8 mouse cellular contexts compared by ENCODE assay signal in the genomic region with DNA sequence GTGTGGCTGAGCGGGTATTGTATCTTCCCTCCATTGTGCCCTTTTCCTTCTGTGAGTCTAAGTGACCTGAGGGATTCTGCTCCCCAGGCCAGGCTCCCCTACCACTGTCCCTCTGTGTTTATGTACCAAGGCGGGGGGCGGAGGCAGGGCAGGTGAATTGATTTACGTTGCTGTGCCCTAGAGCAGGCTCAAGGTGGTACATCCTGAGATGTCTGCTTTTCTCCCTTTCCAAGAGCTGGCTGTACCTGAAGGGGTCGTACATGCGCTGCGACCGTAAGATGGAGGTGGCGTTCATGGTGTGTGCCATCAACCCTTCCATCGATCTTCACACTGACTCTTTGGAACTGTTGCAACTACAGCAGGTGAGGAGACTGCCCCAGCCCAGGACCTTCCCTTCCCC. TPM values are rescaled to one million over a fixed set of nuclear protein-coding genes. Genes with fewer than 3 reads are reported as not detected.
DNase-seq lines count a peak whose midpoint lies in the region; ATAC-seq and TF ChIP-seq lines count a peak whose summit lies in the region.
"Had no signal": no experiment of that assay in that cellular context is flagged by ENCODE, and none has a peak within 500 bp of the region (broad histone marks: within the 10 kb centered on the region; RNA-seq: fewer than 3 reads in every experiment).

No protein-coding gene starts in this region.

- H3K4me1 ChIP-seq in forebrain, embryonic 12.5 days: peaks cover 48% of the 10 kb centered on the region
- peaks cover 41% of the 10 kb centered on the region for H3K4me1 ChIP-seq in intestine, embryonic 15.5 days (replicated peaks)

- H3K36me3 ChIP-seq in forebrain, embryonic 12.5 days (replicated peaks): peaks cover 41% of the 10 kb centered on the region
- H3K36me3 ChIP-seq in intestine, embryonic 15.5 days: peaks cover 32% of the 10 kb centered on the region
- H3K36me3 ChIP-seq in myocyte (ENCODE audit: control insufficient read depth, insufficient read depth): peaks cover 22% of the 10 kb centered on the region

- H3K4me3 ChIP-seq in layer of hippocampus, adult 2 months: peak overlapping the region; percentile 98; the same call in 1 of the 2 replicates
- peak overlapping the region; percentile 91; the same call in 1 of the 2 replicates for H3K4me3 ChIP-seq in forebrain, embryonic 12.5 days (replicated peaks)
- peak overlapping the region; percentile 89; the same call in 1 of the 2 replicates for H3K4me3 ChIP-seq in intestine, embryonic 15.5 days (replicated peaks)
- peak overlapping the region; percentile 82 for H3K4me3 ChIP-seq in myocyte

- no peak for TF ChIP-seq POLR2A in myocyte (IDR thresholded peaks at IDR 0.05; ENCODE audit: insufficient read length, low read depth)

- no peak overlapping the region for H3ac ChIP-seq in myocyte (ENCODE audit: control insufficient read depth, insufficient read length)

- no peak for TF ChIP-seq CTCF in layer of hippocampus, adult 2 months (conservative IDR thresholded peaks at IDR 0.05)

- peak overlapping the region; percentile 95 for H3K4me2 ChIP-seq in forebrain, embryonic 12.5 days
- peak overlapping the region; percentile 76 for H3K4me2 ChIP-seq in intestine, embryonic 15.5 days (replicated peaks)
- H3K4me2 ChIP-seq in myocyte (ENCODE audit: low read depth): peak overlapping the region; percentile 89

- H3K27me3 ChIP-seq in forebrain, embryonic 12.5 days: no peaks in the 10 kb centered on the region
- no peaks in the 10 kb centered on the region for H3K27me3 ChIP-seq in intestine, embryonic 15.5 days (replicated peaks)
- H3K27me3 ChIP-seq in myocyte (ENCODE audit: control insufficient read depth, insufficient read depth, insufficient read length): no peaks in the 10 kb centered on the region

- DNase-seq in layer of hippocampus, adult 2 months (ENCODE audit: low spot score in 2 of 2): no peak
- no peak for DNase-seq in layer of hippocampus, adult 8-10 months (ENCODE audit: low spot score in 2 of 2)
- DNase-seq in urinary bladder, postnatal 36 days (ENCODE audit: low spot score in 2 of 2): no peak
- DNase-seq in gastrocnemius, postnatal 4 days (ENCODE audit: low spot score in 2 of 2): no peak
- DNase-seq: cerebellum, postnatal 14 days had no signal

- H3K79me2 ChIP-seq in myocyte (ENCODE audit: control insufficient read depth, insufficient read depth): peaks cover 16% of the 10 kb centered on the region

- WGBS in forebrain, embryonic 12.5 days: 97% methylated on average over 10 of the region's 10 CpGs
- WGBS in intestine, embryonic 15.5 days: 89% methylated on average over 10 of the region's 10 CpGs

- H3K27ac ChIP-seq in layer of hippocampus, adult 2 months: no peak overlapping the region
- H3K27ac ChIP-seq in forebrain, embryonic 12.5 days: no peak overlapping the region
- no peak overlapping the region for H3K27ac ChIP-seq in intestine, embryonic 15.5 days

- H3K9me3 ChIP-seq in forebrain, embryonic 12.5 days: no peaks in the 10 kb centered on the region
- H3K9me3 ChIP-seq in intestine, embryonic 15.5 days: no peaks in the 10 kb centered on the region

- peak overlapping the region; percentile 87 for H3K9ac ChIP-seq in forebrain, embryonic 12.5 days
- H3K9ac ChIP-seq in intestine, embryonic 15.5 days: peak overlapping the region; percentile 91; the same call in 1 of the 2 replicates

- ATAC-seq in forebrain, embryonic 12.5 days (ENCODE audit: low FRiP score): no peak
- no peak for ATAC-seq in intestine, embryonic 15.5 days

TF ChIP-seq in myocyte, 11 proteins besides CTCF, POLR2A, EP300 and RAD21:
- no peak for TF ChIP-seq MYOG (IDR thresholded peaks at IDR 0.05; ENCODE audit: control insufficient read depth in 1 of 3, insufficient read depth in 1 of 3, insufficient read length in 2 of 3, low read depth in 2 of 3)

RNA-seq across cellular contexts. Expression of gene Men1, which starts 2.1 kb away (rescaled TPM):
- 10 to 100 TPM; 63.3 to 72.1 TPM for total RNA-seq in layer of hippocampus, adult 2 months (2021)
- total RNA-seq in layer of hippocampus, adult 8-10 months (2022): 10 to 100 TPM; 60.0 to 74.4 (median 63.5) TPM
- polyA plus RNA-seq in forebrain, embryonic 12.5 days (2016; fragmentation: Nextera tagmentation; extraction: Ambion mirVana): 97.1 and 107 TPM in 2 replicates
- 68.8 and 71.9 TPM in 2 replicates for polyA plus RNA-seq in intestine, embryonic 15.5 days (2015; fragmentation: Nextera tagmentation; extraction: Ambion mirVana)
- polyA plus RNA-seq in myocyte (2012; fragmentation: generic; extraction: Trizol): 37.2 TPM
- 10 to 100 TPM; 23.6 to 24.5 TPM for total RNA-seq in gastrocnemius, postnatal 4 days (2021)

RNA-seq across cellular contexts. Expression of gene Map4k2, which starts 4.0 kb away (rescaled TPM):
- total RNA-seq in layer of hippocampus, adult 2 months (2021): 100 to 1,000 TPM in 1 of 2 experiments, 10 to 100 TPM in 1; 81.9 to 105 TPM
- 100 to 1,000 TPM in 2 of 4 experiments, 10 to 100 TPM in 2; 85.0 to 114 (median 103) TPM for total RNA-seq in layer of hippocampus, adult 8-10 months (2022)
- polyA plus RNA-seq in forebrain, embryonic 12.5 days (2016; fragmentation: Nextera tagmentation; extraction: Ambion mirVana): 14.4 and 15.1 TPM in 2 replicates
- 8.8 and 11.0 TPM in 2 replicates for polyA plus RNA-seq in intestine, embryonic 15.5 days (2015; fragmentation: Nextera tagmentation; extraction: Ambion mirVana)
- 10.0 TPM for polyA plus RNA-seq in myocyte (2012; fragmentation: generic; extraction: Trizol)
- total RNA-seq in gastrocnemius, postnatal 4 days (2021): 10 to 100 TPM; 18.4 to 21.4 TPM

RNA-seq across cellular contexts. Expression of gene Sf1, which starts 26.6 kb away (rescaled TPM):
- 100 to 1,000 TPM; 208 to 222 TPM for total RNA-seq in layer of hippocampus, adult 2 months (2021)
- total RNA-seq in layer of hippocampus, adult 8-10 months (2022): 100 to 1,000 TPM; 209 to 234 (median 222) TPM
- polyA plus RNA-seq in forebrain, embryonic 12.5 days (2016; fragmentation: Nextera tagmentation; extraction: Ambion mirVana): 204 and 221 TPM in 2 replicates
- 118 and 129 TPM in 2 replicates for polyA plus RNA-seq in intestine, embryonic 15.5 days (2015; fragmentation: Nextera tagmentation; extraction: Ambion mirVana)
- polyA plus RNA-seq in myocyte (2012; fragmentation: generic; extraction: Trizol): 131 TPM
- 100 to 1,000 TPM; 150 to 183 TPM for total RNA-seq in gastrocnemius, postnatal 4 days (2021)

RNA-seq across cellular contexts. Expression of gene Cdc42bpg, which starts 30.7 kb away (rescaled TPM):
- total RNA-seq in layer of hippocampus, adult 2 months (2021): 1 to 10 TPM; 5.0 to 5.6 TPM
- 1 to 10 TPM; 5.9 to 9.5 (median 6.5) TPM for total RNA-seq in layer of hippocampus, adult 8-10 months (2022)
- 0.36 and 0.38 TPM in 2 replicates for polyA plus RNA-seq in forebrain, embryonic 12.5 days (2016; fragmentation: Nextera tagmentation; extraction: Ambion mirVana)
- polyA plus RNA-seq in intestine, embryonic 15.5 days (2015; fragmentation: Nextera tagmentation; extraction: Ambion mirVana): 1.0 and 1.4 TPM in 2 replicates
- 10.0 TPM for polyA plus RNA-seq in myocyte (2012; fragmentation: generic; extraction: Trizol)
- total RNA-seq in gastrocnemius, postnatal 4 days (2021): 1 to 10 TPM; 6.9 to 7.7 TPM

RNA-seq across cellular contexts. Expression of gene Pygm, which starts 47.3 kb away (rescaled TPM):
- total RNA-seq in layer of hippocampus, adult 2 months (2021): 10 to 100 TPM; 13.0 to 18.8 TPM
- 10 to 100 TPM; 14.2 to 19.7 (median 19.0) TPM for total RNA-seq in layer of hippocampus, adult 8-10 months (2022)
- polyA plus RNA-seq in forebrain, embryonic 12.5 days (2016; fragmentation: Nextera tagmentation; extraction: Ambion mirVana): 0.78 and 1.5 TPM in 2 replicates
- polyA plus RNA-seq in intestine, embryonic 15.5 days (2015; fragmentation: Nextera tagmentation; extraction: Ambion mirVana): 6.1 and 6.3 TPM in 2 replicates
- 232 TPM for polyA plus RNA-seq in myocyte (2012; fragmentation: generic; extraction: Trizol)
- 1,000 to 10,000 TPM; 2,079 to 2,155 TPM for total RNA-seq in gastrocnemius, postnatal 4 days (2021)
